Mouse (Mus musculus) lung, adult 2 months (tissue): Measurements from ENCODE around the gene Polr1a.

Source experiments
- CTCF ChIP-seq: fragments of 200-500 bp; IDR thresholded peaks from 2 replicates; pipeline ENCODE4 v1.5.1; 2011; ENCODE audit warnings: mild to moderate bottlenecking, low read length, control low read depth; ENCODE audit not compliant: insufficient read depth
- POLR2A ChIP-seq: fragments of 200-500 bp; IDR thresholded peaks from 2 replicates; pipeline ENCODE4 v1.6.1; 2011; ENCODE audit warnings: low read depth, mild to moderate bottlenecking, control low read depth, low read length, borderline replicate concordance; ENCODE audit errors: extremely low read depth

DNA sequence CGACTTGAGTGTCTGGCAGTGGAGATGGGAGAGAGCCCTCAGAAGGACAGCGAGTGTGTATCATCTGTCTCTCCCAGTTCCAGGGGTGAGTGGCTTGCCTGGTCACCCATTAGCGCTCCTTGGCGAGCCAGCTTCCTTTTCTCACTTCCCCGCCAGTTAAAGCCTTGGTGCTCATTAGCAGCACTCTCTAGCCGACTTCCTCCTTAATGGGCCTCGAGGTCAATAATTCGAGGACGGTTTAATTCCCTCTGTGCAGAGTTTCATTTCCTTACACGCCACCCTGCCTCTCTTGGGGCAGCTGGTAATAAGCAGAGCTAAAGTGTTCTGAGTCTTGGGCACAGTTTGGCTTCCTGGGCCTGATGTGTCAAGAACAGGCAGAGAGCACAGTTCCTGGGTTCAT, 21.2 kb downstream of the Polr1a start:
- TF ChIP-seq CTCF (no peak), POLR2A (no peak)
